Mouse (Mus musculus) R1 (cell line): ENCODE measurements around the gene Gdi1.
"Not testable (repeated sequence)": the region's sequence is repeated elsewhere in the genome, so short reads cannot be mapped to it uniquely, and the experiment has no call there.

Experiments used
- DNase-seq: peaks from one replicate; pipeline ENCODE4 v3.0.0-alpha.2; 2018; ENCODE audit warnings: low read depth, low spot score

Gdi1 gene

DNA sequence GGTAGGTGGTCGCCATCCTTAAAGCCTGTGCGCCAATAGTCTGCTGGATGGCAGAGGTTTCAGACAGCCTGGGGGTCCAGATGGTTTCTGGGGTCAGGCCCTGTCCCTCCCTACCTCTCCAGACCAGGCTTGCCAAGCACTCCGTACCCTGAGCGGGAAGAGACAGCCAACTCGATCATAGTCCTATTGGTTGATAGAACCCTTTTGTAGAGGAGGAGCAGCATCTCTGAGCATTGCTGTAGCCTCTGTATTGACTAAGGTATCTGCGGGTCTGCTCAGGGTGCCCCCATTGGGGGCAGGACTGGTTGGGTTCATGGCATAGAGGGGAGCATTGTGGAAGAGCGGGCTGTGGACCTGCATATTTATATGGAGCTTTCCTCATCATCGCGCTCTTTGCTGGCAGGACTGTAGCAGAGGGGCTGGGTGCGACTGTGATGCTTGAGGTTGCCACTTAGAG, 24.4 kb downstream of the Gdi1 start:
- DNase-seq: no peak

DNA sequence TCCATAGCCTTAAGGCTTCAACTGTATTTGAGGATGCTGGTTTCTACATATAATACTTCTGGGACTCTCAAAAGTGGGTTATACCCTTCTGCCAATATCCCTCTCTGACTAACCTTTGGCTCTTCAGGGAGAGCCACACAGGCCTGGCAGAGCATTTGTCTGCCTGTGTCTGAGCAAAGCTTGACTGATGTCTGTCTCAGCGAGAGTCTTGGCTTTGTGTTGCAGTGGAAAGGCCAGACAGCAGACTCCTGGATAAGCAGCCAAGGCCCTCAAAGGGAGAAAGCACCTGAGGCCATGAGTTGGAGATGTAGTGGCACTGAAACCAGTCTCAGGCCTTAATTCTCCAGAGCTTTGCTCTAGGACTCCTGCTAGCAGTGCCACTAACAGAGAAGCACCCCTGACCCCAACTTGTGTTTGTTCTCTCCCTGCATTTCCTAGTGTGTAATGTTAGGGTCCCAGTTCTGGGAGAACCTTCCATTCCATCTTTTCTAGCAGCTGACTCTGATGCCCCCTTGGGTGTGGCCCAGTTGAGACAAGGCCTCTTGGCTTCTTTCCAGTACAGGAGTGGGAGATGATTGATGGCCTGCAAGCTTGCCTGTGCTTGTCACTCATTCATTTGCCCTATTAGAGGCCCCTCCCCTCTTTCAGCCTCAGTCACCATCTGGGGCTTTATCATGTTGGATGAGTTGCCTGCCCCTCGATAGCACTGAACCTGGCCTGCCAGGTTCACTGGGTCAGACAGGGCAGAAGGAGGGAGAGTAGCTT, 25.6 kb downstream of the Gdi1 start:
- DNase-seq: no peak

DNA sequence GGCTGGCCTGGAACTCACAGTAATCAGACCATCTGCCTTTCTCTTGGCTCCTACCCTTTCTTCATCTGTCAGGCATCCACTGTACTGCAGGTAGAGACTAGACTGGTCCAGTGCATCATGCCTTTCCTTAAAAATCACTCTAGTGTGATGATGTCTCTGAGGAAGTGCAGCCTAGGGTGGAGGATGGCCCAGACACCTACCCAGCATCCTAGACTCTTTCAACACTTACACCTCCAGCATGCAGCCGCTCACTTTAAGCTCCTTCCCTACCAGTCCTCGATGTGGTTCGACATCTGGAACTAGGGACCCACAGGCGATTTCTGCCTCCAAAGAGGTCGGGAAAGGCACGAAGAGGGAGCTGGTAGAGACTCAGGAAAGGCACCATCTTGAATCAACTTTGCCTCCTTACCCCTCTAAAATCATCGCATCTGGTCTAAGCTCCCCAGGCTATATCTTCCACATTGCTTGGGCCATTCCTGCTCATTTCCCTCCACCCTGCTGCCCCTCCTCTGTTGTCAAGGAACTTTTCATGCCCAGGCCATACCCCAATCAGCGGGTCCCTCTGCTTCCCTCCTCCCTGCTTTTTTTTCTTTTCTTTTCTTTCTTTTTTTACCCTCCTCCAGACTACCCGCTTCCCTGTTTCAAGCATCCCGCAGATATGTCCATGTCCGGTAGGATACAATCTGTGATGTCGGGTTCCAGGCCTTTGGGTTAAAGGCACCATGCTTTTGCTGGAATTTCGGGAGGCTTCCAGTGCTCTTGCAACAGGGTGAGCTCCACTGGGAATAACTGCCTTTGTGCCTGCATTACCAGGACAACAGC, 48.1 kb downstream of the Gdi1 start:
- peak; percentile 26 for DNase-seq

DNA sequence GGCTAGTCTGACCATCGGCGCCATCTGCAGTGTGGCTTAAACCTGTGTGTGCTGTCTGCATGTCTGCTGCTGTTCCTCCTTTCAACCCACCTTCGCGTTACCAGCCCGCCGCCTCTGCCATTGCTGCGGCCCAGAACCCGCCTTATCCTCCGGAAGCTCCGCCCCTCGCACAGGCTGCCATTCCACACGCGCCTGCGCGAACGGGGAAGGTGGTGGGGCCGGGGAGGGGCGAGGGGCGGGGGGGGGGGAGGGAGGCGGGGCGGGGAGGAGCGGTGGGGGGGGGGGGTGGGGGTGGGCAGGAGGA, 48.6 kb downstream of the Gdi1 start, which contains the start of gene Lage3:
TSS of gene Lage3 (minus strand) at position 152 of the 304 bp plus-strand sequence.
- peak; percentile 70 for DNase-seq

DNA sequence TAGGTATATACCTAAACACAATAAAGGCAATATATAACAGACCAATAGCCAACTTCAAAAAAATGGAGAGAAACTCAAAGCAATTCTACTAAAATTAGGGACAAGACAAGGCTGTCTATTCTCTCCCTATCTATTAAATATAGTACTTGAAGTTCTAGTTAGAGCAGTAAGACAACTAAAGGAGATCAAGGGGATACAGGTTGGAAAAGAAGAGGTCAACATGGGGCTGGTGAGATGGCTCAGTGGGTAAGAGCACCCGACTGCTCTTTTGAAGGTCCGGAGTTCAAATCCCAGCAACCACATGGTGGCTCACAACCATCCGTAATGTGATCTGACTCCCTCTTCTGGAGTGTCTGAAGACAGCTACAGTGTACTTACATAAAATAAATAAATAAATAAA, 52.3 kb downstream of the Gdi1 start:
- DNase-seq: not testable (repeated sequence)

DNA sequence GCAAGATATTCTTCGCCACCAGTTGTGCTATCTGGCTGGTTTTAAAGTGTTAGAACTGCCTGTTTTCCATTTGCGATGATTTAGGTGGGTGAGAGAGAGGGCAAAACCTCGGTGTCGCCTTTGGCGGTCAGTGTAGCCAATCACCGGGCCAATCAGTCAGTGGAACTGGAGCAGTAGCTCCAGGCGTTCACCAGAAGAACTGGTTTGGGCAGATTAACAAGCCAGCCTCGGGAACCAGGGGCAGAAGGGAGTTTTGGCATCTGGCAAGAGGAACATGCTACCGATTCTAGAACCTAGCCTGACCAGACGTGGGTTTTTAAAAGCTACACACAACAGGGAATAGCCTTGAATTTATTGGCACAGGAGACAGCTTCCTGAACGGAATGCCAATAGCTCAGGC, 54.4 kb downstream of the Gdi1 start:
- DNase-seq: peak; percentile 33
